Mouse (Mus musculus) fat pad, adult 2 months (tissue): Measurements from ENCODE around the gene Fcrls.

Experiments used
- DNase-seq: peaks from one replicate; pipeline ENCODE4 v3.0.0-alpha.2; 2011; ENCODE audit warnings: low read depth, low spot score; ENCODE audit errors: extremely low read depth

The Fcrls gene

GRCm38 (mm10) chr3:87263436-87263835, at the start of gene Fcrls:
Gene Fcrls (minus strand): TSS chr3:87263738.
- DNase-seq = no peak

- no peak for DNase-seq
These were observed 46.4 kb upstream of the Fcrls start for GRCm38 (mm10) chr3:87309922-87310321.

GRCm38 (mm10) chr3:87299901-87300300, 36.4 kb upstream of the Fcrls start:
- DNase-seq = no peak

- no peak for DNase-seq
These were observed 10.8 kb upstream of the Fcrls start for GRCm38 (mm10) chr3:87274372-87274771.

GRCm38 (mm10) chr3:87266581-87266980, 3.0 kb upstream of the Fcrls start:
- no peak for DNase-seq

GRCm38 (mm10) chr3:87255239-87255638, 8.3 kb downstream of the Fcrls start:
- DNase-seq = no peak

GRCm38 (mm10) chr3:87249571-87249970, 14.0 kb downstream of the Fcrls start:
- DNase-seq = no peak

GRCm38 (mm10) chr3:87247292-87247691, 16.2 kb downstream of the Fcrls start:
- no peak for DNase-seq

GRCm38 (mm10) chr3:87243654-87244053, 19.9 kb downstream of the Fcrls start:
- no peak for DNase-seq

- DNase-seq = no peak
These were observed 22.6 kb downstream of the Fcrls start for GRCm38 (mm10) chr3:87240909-87241308.

- no peak for DNase-seq
These were observed 39.9 kb downstream of the Fcrls start for GRCm38 (mm10) chr3:87223636-87224035.

- DNase-seq = no peak
These were observed 41.2 kb downstream of the Fcrls start for GRCm38 (mm10) chr3:87222346-87222745.

- DNase-seq = no peak
These were observed 48.4 kb downstream of the Fcrls start for GRCm38 (mm10) chr3:87215176-87215575.

GRCm38 (mm10) chr3:87214221-87214864, 49.2 kb downstream of the Fcrls start:
- DNase-seq = no peak

GRCm38 (mm10) chr3:87206336-87207075, 57.0 kb downstream of the Fcrls start:
- peak; percentile 46 for DNase-seq
